Mouse (Mus musculus) granulocyte monocyte progenitor cell, adult 5-6 weeks (primary cell): Measurements from ENCODE around the gene Stc2. TPM values are rescaled to one million over a fixed set of nuclear protein-coding genes. Genes with fewer than 3 reads are reported as not detected.

Experiments
- ATAC-seq: replicated peaks from 2 replicates; pipeline ENCODE4 v1.8.0; 2016; ENCODE audit warnings: mild to moderate bottlenecking, moderate TSS enrichment, inconsistent platforms; ENCODE audit not compliant: poor library complexity, severe bottlenecking
- total RNA-seq, 2 experiments: library from RNA; stranded (forward) in 1 of 2; stranded (reverse) in 1 of 2; fragments of 200-712, 200-1000 nt in 1 of 2; fragments of >200 nt in 1 of 2; fragmentation: Nextera tagmentation in 1 of 2; gene quantifications; 2 replicates each; pipeline ENCODE4 v1.2.3; 2014 to 2017

The Stc2 gene
- total RNA-seq (2014; fragmentation: Nextera tagmentation) (not detected in 2 replicates), total RNA-seq (2017) (0.26 and 0.41 TPM in 2 replicates)

- ATAC-seq = peak; percentile 28
Measured at GRCm38 (mm10) chr11:31369648-31370286, at the start of gene Stc2. Stc2 (minus strand) TSS chr11:31370074.

DNA sequence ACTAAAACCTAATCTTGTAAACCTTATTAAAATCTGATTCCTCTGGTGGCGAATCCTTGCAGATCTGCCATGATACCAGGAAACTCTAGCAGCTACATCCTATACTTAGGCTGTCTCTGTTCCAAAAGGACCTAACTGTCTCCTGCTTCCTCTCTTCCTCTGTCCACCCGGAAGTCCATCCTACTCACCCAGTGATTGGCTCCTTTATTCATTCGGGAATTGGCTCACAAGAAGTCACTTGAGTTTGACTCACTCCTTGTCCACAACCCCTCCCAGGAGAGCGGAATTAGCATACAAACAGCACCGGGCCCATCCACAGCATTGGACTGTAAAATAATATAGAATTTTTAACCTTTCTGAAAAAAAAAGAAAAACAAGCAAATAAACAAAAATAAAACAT lies 47.2 kb upstream of the Stc2 start:
- ATAC-seq = no peak

DNA sequence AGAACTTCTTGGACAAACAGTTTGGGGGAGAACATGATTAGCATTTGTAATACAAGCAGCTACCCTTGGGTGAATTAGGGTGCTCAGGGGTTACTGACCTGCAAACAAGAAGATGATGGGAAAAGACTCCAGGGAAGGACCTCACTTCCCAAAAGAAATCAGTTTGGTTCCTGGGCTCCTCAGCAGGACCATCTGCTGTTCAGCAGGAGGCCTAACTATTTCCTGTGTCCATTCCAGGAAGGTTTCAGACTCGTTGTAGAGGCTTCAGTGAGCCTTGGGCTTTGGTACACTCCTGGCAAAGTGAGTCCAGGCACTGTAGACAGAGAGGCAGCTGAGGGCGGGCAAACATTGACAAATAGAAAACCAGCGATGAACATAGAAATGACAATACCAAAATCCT lies 42.5 kb upstream of the Stc2 start:
- ATAC-seq = no peak

GRCm38 (mm10) chr11:31406736-31407135 lies 36.9 kb upstream of the Stc2 start:
- no peak for ATAC-seq

DNA sequence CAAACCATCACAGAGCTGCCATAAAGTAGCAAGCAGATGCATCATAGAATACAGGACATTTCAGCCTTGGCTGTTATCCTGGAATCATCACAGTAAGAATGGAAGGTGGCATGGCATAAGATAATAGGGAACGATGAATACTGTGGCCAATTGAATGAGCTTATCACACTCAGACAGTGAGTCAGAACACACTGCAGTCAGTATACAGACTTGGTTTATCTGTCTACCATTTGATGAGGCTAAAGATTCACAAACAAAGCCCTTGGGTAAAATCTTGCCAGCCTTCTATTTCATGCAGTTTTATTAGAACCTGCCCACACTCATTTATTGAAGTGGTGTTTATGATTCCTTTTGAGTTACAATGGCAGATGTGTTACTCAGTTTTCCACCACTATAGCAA lies 33.2 kb upstream of the Stc2 start:
- ATAC-seq = no peak

DNA sequence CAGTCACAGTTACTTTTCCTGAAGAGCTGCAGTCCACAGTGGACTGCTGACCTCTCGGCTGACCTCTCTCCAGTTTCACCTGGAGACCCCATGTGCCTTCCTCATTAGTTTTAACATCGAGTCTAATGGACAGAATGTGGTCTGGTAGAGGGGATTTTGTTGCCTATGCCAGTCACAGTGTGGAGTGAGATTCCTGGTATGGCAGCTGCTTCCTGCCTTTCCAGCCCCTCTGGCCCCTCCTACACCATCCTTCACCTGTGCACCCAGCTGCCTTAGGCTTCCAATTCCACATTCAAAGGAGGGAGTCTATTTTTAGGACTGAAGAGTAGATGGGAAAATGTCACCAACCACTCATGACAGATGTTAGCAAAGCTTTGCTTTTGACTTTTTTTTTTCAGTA lies 28.7 kb upstream of the Stc2 start:
- ATAC-seq = no peak

GRCm38 (mm10) chr11:31396638-31397417 lies 27.0 kb upstream of the Stc2 start:
- ATAC-seq = no peak

GRCm38 (mm10) chr11:31394026-31394425 lies 24.2 kb upstream of the Stc2 start:
- no peak for ATAC-seq

DNA sequence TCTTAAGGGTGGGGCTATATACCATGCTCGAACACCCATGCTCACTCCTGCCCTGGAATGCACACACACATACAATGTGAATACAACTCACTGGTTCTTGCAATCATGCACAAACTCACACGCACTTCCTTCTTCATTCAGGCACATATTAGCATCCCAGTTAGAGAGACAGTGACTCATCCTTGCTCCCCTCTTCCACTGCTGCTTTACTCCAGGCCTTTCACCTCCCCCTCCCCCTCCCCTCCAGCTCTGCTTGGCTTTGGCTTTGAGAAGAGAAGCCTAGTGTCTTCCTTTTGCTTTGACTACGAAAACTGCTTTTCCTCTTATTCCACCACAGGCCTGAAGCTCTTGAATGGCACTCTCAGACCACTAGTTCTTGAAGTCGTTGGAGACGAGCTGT lies 22.5 kb upstream of the Stc2 start:
- ATAC-seq = no peak

GRCm38 (mm10) chr11:31388890-31389289 lies 19.0 kb upstream of the Stc2 start:
- ATAC-seq = no peak

DNA sequence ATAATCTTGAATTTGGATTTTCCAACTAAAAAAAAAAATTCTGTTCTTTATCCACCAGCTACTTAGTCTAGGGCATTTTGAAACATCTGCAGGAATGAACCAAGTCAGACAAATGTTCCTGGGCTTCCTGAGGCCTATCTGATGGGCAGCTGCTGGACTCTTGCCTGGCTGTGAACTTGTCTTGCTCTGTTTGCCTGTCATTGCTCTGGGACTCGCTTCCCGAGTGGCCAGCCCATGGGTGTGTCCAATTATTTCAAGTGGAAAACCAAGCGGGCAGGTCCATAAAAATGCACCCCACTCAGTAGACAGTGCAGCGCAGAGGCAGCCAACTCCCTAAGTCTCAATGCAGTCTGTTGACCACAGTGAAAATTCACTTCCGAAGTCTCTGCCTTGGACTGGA lies 17.7 kb upstream of the Stc2 start:
- no peak for ATAC-seq

GRCm38 (mm10) chr11:31386571-31386970 lies 16.7 kb upstream of the Stc2 start:
- ATAC-seq = no peak

DNA sequence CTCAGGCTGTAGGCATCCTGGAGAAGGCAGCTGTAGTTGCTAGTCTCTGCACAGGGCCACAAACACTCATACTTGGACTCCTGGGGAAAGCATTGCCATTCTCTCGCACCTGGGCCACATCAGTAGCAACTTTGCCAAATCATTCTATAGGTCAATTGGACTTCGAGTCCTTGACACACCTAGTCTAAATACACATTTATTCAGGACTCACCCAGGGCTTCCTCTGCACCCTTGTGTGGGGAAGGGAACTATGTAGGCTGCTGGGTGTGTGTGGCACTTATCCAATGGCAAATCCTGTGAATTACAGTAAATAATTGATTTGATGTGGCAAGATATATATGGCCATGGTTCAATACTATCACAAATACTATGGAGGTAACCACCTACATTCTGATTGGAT lies 14.1 kb upstream of the Stc2 start:
- ATAC-seq = no peak

DNA sequence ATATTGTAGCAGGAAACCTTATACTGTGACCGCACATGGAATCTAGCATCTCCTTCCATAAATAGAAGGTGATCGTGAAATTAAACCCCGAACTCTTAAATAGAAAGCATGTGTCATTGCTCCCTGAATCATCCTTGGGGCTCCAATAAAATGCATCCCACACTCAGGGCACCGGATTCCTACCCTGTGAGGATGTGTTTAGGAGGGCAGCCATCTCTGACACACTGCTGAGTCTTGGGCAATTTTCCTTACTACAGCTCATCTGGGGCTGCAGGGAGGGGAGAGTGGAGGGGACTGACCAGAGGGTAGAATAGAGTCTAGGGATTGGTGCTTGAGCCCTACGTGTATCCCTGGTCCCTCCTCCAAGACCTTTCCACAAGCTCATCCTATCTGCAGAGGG lies 12.3 kb upstream of the Stc2 start:
- ATAC-seq = no peak

- peak; percentile 68 for ATAC-seq
Measured at GRCm38 (mm10) chr11:31373438-31373837, 3.6 kb upstream of the Stc2 start.

- ATAC-seq = no peak
Measured at GRCm38 (mm10) chr11:31372206-31372605, 2.3 kb upstream of the Stc2 start.

- ATAC-seq = no peak
Measured at GRCm38 (mm10) chr11:31371256-31371838, 1.5 kb upstream of the Stc2 start.

- ATAC-seq = no peak
Measured at GRCm38 (mm10) chr11:31370436-31371230, 759 bp upstream of the Stc2 start.

DNA sequence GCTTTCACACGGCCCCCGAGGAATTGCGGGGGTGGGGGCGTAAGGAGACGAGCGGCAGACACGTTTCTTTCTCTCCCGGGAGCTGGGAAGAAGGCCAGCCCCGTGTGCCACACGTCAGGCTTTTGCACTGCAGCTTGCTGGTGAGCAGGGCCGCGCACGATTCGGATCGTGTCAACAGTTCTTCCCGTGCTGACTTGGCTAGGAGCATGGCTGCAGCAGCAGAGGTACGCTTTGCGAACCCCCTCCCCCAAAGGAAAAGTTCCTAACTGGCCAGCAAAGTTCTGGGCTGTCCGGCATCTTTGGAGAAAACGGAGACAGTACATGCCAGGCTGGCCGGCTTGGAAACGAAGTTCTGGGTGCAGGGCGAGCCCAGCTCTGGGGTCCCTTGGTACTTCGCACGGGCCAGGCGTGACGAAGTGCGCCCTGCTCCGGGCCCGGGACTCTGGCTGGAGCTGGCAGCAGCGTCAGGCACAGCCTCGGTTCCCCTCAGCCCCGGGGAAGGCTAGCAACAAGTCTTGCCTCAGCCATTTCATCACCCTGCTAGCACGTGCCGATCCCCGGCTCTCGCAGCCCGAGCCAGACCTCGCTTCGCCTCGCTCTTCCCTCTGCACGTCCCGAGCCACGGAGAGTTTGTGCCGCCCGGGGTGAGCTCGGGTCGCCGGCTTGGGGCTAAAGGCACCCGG lies 768 bp downstream of the Stc2 start:
- ATAC-seq = peak; percentile 81

GRCm38 (mm10) chr11:31368252-31368964 lies 1.5 kb downstream of the Stc2 start:
- ATAC-seq = no peak
